ENCODE assay signal across 28 mouse cellular contexts in genomic region chr5:119622076-119622475, GRCm38 (mm10). TPM values are rescaled to one million over a fixed set of nuclear protein-coding genes. Genes with fewer than 3 reads are reported as not detected.
DNase-seq lines count a peak whose midpoint lies in the region; ATAC-seq lines count a peak whose summit lies in the region.
"Had no signal": no experiment of that assay in that cellular context is flagged by ENCODE, and none has a peak within 500 bp of the region (broad histone marks: within the 10 kb centered on the region; RNA-seq: fewer than 3 reads in every experiment).

No protein-coding gene starts in this region.

- H3K9ac ChIP-seq in lung, embryonic 15.5 days: no peak overlapping the region
- H3K9ac ChIP-seq in limb, embryonic 12.5 days (replicated peaks): no peak overlapping the region
- H3K9ac ChIP-seq: embryonic facial prominence, embryonic 15.5 days; forebrain, embryonic 13.5 days; hindbrain, embryonic 12.5 days; intestine, embryonic 15.5 days; liver, embryonic 14.5 days; midbrain, embryonic 15.5 days; neural tube, embryonic 15.5 days had no signal

- H3K9me3 ChIP-seq in heart, embryonic 10.5 days: no peaks in the 10 kb centered on the region
- H3K9me3 ChIP-seq in lung, embryonic 15.5 days: no peaks in the 10 kb centered on the region
- no peaks in the 10 kb centered on the region for H3K9me3 ChIP-seq in limb, embryonic 12.5 days
- H3K9me3 ChIP-seq: embryonic facial prominence, embryonic 15.5 days; forebrain, embryonic 13.5 days; hindbrain, embryonic 12.5 days; intestine, embryonic 15.5 days; midbrain, embryonic 10.5 days; midbrain, embryonic 15.5 days; neural tube, embryonic 15.5 days had no signal

- 8% methylated on average over 1 of the region's 1 CpGs for WGBS in heart, embryonic 10.5 days
- whole genome bisulfite sequencing in lung, embryonic 15.5 days: 57% methylated on average over 1 of the region's 1 CpGs
- 45% methylated on average over 1 of the region's 1 CpGs for WGBS in limb, embryonic 12.5 days

- no peak overlapping the region for H3K4me3 ChIP-seq in heart, embryonic 10.5 days
- no peak overlapping the region for H3K4me3 ChIP-seq in lung, embryonic 15.5 days
- no peak overlapping the region for H3K4me3 ChIP-seq in limb, embryonic 12.5 days (replicated peaks)
- H3K4me3 ChIP-seq: embryonic facial prominence, embryonic 15.5 days; forebrain, embryonic 13.5 days; hindbrain, embryonic 12.5 days; intestine, embryonic 15.5 days; midbrain, embryonic 10.5 days; midbrain, embryonic 15.5 days; neural tube, embryonic 15.5 days had no signal

- H3K27ac ChIP-seq in heart, embryonic 10.5 days: peak overlapping the region; percentile 53
- peak overlapping the region; percentile 58 for H3K27ac ChIP-seq in lung, embryonic 15.5 days
- H3K27ac ChIP-seq in limb, embryonic 12.5 days: 0 out of 2 replicates have a peak overlapping the region, but pooled peaks have one; percentile 35
- H3K27ac ChIP-seq: embryonic facial prominence, embryonic 15.5 days; forebrain, embryonic 13.5 days; hindbrain, embryonic 12.5 days; hindbrain, postnatal 0 days; intestine, embryonic 15.5 days; kidney, postnatal 0 days; liver, embryonic 14.5 days; midbrain, embryonic 10.5 days; midbrain, embryonic 15.5 days; neural tube, embryonic 15.5 days had no signal

- H3K4me2 ChIP-seq in lung, embryonic 15.5 days: no peak overlapping the region
- H3K4me2 ChIP-seq in limb, embryonic 12.5 days: no peak overlapping the region
- H3K4me2 ChIP-seq: embryonic facial prominence, embryonic 15.5 days; forebrain, embryonic 13.5 days; hindbrain, embryonic 12.5 days; intestine, embryonic 15.5 days; midbrain, embryonic 15.5 days; neural tube, embryonic 15.5 days had no signal

- no peaks in the 10 kb centered on the region for H3K36me3 ChIP-seq in heart, embryonic 10.5 days
- no peaks in the 10 kb centered on the region for H3K36me3 ChIP-seq in lung, embryonic 15.5 days
- H3K36me3 ChIP-seq in limb, embryonic 12.5 days: no peaks in the 10 kb centered on the region
- H3K36me3 ChIP-seq: embryonic facial prominence, embryonic 15.5 days; G1E; hindbrain, embryonic 12.5 days; intestine, embryonic 15.5 days; midbrain, embryonic 10.5 days; midbrain, embryonic 15.5 days; neural tube, embryonic 15.5 days had no signal

- peaks cover 81% of the 10 kb centered on the region for H3K27me3 ChIP-seq in heart, embryonic 10.5 days (ENCODE audit: insufficient read depth, poor library complexity, severe bottlenecking)
- H3K27me3 ChIP-seq in lung, embryonic 15.5 days: peaks cover 12% of the 10 kb centered on the region
- peaks cover 90% of the 10 kb centered on the region for H3K27me3 ChIP-seq in limb, embryonic 12.5 days

- ATAC-seq in lung, embryonic 15.5 days (ENCODE audit: borderline replicate concordance, extremely low read depth, low FRiP score, low TSS enrichment): no peak
- no peak for ATAC-seq in limb, embryonic 12.5 days (ENCODE audit: insufficient number of reproducible peaks, insufficient read depth, low FRiP score, low TSS enrichment, low read depth)
- ATAC-seq: forebrain, embryonic 13.5 days; hindbrain, postnatal 0 days; intestine, embryonic 15.5 days; lung, postnatal 0 days; midbrain, embryonic 15.5 days had no signal

- peak; percentile 63 to 76 for DNase-seq in adrenal gland, adult (ENCODE audit: inconsistent age in 2 of 2, low spot score in 1 of 2)
- DNase-seq in adrenal gland, adult 18-20 months (ENCODE audit: low spot score in 2 of 2): no peak
- DNase-seq in heart, embryonic 10.5 days (ENCODE audit: low spot score): no peak
- DNase-seq in heart, adult 18-20 months: no peak
- DNase-seq in lung, postnatal 14 days: no peak
- no peak for DNase-seq in retina, postnatal 1 day
- DNase-seq: cerebellum, adult 8-10 months; cerebellum, postnatal 36 days; gastrocnemius, postnatal 10 days; kidney, adult 2 months; kidney, postnatal 4 days; liver; spleen, adult 18-20 months; thymus, postnatal 14 days had no signal

- H3K4me1 ChIP-seq in heart, embryonic 10.5 days: peaks cover 42% of the 10 kb centered on the region
- peaks cover 32% of the 10 kb centered on the region for H3K4me1 ChIP-seq in lung, embryonic 15.5 days
- peaks cover 36% of the 10 kb centered on the region for H3K4me1 ChIP-seq in limb, embryonic 12.5 days (replicated peaks)

RNA-seq across cellular contexts. Expression of gene Tbx3, which starts 48.4 kb away (rescaled TPM):
- 100 to 1,000 TPM; 298 to 307 TPM for total RNA-seq in adrenal gland, adult 18-20 months (2021)
- 17.0 and 41.7 TPM in 2 replicates for polyA plus RNA-seq in heart, embryonic 10.5 days (2016; fragmentation: Nextera tagmentation; extraction: Ambion mirVana)
- total RNA-seq in heart, adult 18-20 months (2021): 10 to 100 TPM; 10.1 to 10.9 TPM
- 59.7 and 63.9 TPM in 2 replicates for polyA plus RNA-seq in lung, embryonic 15.5 days (2015; fragmentation: Nextera tagmentation; extraction: Ambion mirVana)
- 38.3 and 42.4 TPM in 2 replicates for polyA plus RNA-seq in limb, embryonic 12.5 days (2016; fragmentation: Nextera tagmentation; extraction: Ambion mirVana)
- polyA plus RNA-seq: G1E had no signal

Comparison
In these comparisons a context has a peak if more than half of its experiments do, and no peak if none do; other contexts are left out.
1. DNase-seq: peak in adrenal gland, adult (2 of 2); none in adrenal gland, adult 18-20 months (0 of 2), heart, embryonic 10.5 days (single experiment), heart, adult 18-20 months (0 of 2), lung, postnatal 14 days (single experiment) and retina, postnatal 1 day (single experiment).
2. Peak in every context shown above with its lines, with median percentiles within 50 percentile points of each other: H3K27ac ChIP-seq.